Mouse (Mus musculus): Measurements from ENCODE around the gene Cux1. TPM values are rescaled to one million over a fixed set of nuclear protein-coding genes. Genes with fewer than 3 reads are reported as not detected.

Cux1 gene
- 100 to 1,000 TPM; 109 to 111 TPM for total RNA-seq (2021)
- long read RNA-seq, experiment 1, transcript Cux1-211 (23 exons, 2,831 nt): major isoform, 14 of 26 reads
- long read RNA-seq, experiment 1, partial matches to known transcripts: 4 of 26 reads
- long read RNA-seq, experiment 1, other reads (novel, unspliced or antisense): 4 of 26 reads
- long read RNA-seq, experiment 2, transcript Cux1-207 (23 exons, 2,821 nt): minor isoform, 13 of 86 reads
- long read RNA-seq, experiment 2, transcript Cux1-211 (23 exons, 2,831 nt): major isoform, 33 of 86 reads
- long read RNA-seq, experiment 2, partial matches to known transcripts: 17 of 86 reads
- long read RNA-seq, experiment 2, other reads (novel, unspliced or antisense): 23 of 86 reads

DNA sequence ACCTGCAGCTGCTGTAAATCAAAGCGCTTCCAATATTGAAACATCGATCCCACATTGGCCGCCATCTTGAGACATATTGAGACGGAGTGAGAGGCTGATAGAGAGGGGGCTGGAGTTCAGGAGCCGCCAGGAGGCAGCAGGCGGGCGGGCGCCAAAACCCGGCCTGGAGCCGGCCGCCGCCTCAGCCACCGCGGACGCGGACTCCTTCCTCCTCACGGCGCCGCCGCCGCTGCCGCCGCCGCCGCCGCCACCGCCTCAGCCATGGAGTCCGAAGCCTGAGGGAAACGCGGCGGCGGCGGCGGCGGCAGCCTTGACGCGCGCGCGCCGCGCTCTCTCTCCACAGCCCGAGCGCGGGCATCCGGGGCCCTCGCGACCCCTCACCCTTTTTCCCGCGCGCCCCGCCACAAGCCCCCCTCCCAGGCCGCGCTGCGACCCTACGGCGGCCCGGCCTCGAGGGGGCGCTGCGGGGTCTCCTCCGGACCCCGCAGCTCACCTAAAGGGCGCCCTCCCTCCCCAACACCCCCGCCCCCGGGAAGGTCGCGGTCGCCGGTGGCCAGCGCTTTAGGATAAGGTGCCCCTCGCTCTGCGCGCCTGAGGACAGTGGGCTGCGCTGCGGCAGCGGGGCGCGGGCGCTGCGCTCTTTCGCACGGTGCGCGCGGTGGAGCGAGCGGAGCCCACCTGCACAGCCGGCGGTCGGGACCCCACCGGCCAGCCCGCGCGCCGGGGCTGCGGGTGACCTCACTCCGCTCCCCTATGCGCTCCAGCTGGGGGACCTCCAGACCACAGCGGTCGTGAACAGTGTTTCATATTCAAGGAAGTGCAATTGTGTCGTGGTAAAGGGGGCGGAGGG is at the start of gene Cux1:
TSS of gene Cux1 (minus strand) at position 315 of the 850 bp plus-strand sequence.
- DNase-seq (ENCODE audit: low spot score in 2 of 2): peak; percentile 63 to 65

DNA sequence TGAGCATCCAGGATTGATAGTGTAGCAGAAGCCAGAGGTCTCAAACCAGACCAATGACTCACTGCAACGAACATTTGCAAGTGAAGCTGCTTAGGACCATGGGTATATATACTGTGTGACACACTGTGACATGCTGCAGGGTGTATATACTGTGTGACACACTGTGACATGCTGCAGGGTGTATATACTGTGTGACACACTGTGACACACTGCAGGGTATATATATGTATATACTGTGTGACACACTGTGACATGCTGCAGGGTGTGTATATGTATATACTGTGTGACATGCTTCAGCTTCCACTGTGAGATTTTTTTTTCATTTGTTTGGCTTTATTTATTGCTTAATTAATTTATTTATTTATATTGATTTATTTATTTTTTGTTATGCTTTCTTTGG is 45.1 kb upstream of the Cux1 start:
- DNase-seq (ENCODE audit: low spot score in 2 of 2): no peak

DNA sequence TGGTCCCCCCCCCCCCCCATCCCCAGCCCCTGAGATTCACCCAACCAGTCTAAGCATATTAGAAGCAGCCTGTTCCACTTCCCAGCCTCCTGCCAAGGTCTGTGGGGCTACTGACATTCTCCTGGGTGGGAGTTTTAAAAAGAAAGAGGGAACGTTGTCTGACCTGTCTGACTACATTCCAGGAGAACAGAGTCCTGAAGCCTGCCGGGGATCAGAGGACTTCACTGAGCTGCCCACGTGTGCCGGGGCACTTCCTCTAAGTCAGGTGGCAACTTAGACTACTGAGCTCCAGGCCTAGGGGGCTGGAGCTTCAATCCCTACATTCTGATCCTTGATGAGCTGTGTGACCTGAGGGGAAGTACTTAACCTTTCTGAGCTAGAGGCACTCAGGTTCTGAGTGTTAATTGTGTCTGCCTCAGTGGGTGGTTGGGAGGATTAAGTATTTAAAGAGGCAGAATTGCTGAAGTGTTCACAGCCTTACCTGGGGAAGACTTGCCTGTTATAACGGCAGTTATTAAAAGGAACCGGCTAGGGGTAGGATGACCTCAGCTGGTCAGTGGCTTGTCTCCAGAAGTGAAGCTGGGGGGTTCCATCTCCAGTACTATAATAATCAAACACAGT is 41.6 kb upstream of the Cux1 start:
- DNase-seq (ENCODE audit: low spot score in 2 of 2): no peak

DNA sequence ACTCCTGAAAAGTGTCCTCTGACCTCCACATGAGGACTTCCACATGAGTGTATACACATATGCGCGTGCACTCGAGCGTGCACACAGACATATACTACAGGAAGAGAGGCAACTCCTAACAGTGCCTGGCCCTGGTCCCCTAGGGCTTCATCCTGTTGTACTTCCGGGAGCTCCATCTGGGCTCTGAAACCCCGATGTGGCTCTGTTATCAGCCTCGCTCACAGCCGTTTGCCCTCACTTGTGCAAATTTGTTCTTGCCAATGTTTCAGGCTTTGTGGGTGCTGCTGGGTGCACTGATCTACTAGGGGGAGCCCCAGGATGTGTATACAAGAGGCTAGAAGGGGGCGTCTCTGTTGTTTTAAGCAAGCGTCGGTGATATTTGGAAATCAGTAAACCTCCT is 37.9 kb upstream of the Cux1 start:
- no peak for DNase-seq (ENCODE audit: low spot score in 2 of 2)

DNA sequence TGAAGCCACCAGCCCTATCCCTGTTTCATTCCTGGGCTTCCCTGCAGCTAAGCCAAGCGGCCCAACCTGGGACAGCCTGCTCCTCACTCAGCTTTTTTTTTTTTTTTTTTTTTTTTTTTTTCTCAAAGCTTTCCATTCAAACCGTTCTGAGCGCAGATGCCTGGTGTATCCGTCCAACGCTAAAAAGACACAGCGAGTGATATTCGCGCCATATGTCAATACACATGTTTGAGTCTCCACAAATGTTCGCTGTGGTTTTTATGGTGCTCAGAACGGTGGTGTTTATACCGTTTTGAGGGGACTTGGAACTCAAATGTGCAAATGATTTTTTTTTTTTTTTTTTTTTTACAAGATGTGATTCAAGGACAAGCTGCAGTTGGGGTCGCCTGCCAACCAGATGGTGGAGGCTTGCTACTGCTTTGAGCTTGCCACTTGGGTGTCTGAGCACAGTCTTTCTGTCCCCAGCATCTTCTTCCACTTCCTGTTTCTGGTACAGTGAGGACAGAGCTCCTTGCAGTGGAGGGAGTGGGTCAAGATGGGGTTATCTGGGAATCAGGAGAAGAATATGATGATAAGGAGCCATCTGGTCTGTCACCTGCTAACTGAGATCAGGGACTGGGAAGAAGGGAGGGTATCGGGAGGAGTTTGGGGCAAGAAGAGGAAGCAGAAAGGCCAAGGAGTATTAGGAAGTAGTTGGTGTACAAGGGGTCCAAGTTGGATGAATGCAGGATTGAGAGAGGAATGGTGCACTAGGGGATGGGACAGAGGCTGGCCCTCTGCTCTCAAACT is 36.1 kb upstream of the Cux1 start:
- no peak for DNase-seq (ENCODE audit: low spot score in 2 of 2)

DNA sequence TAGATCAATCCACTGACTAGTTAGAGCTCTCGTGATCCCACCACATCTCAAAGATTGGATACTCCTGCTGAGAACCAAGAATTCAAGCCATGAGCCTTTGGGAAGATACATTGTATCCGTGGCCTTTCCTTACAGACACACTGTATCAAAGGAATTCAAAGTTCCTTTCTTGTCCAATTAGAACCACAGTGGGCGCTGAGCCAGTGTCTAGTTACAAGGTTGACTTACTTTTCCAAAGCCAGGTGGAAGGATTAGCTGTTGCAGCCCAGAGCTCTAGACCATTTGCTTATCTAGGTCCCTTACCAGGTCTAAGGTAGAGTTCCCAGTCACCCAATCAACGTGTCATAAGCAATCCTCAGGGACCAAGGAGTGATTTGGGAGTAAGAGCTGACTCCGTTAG is 33.2 kb upstream of the Cux1 start:
- no peak for DNase-seq (ENCODE audit: low spot score in 2 of 2)

DNA sequence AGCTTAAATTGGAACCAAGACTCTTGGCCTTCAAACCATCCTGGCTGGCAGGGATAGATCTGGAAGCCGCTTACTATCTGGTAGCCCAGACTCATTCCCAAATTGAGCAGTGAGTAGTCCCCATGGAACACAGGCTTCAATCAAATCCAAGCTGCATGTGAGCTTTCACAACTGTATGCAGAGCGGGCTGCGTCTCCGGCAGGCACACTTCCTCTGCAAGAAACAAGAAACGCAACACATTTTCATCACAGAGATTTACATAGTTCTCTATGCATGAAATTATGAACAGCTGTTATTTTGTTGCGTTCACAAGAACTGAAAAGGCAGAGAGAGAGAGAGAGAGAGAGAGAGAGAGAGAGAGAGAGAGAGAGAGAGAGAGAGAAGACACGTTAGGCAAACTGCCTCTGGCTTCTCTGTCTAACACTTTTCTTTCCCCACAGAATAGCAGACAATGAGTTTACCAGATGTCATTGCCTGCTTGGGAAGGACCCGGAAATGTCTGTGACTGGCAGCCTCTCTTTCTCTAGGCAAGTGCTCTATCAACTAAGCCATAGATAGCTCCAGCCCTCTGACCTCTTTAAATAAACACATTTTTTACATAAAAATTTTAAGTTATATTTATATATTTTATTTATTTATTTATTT is 27.7 kb upstream of the Cux1 start:
- DNase-seq (ENCODE audit: low spot score in 2 of 2): no peak

DNA sequence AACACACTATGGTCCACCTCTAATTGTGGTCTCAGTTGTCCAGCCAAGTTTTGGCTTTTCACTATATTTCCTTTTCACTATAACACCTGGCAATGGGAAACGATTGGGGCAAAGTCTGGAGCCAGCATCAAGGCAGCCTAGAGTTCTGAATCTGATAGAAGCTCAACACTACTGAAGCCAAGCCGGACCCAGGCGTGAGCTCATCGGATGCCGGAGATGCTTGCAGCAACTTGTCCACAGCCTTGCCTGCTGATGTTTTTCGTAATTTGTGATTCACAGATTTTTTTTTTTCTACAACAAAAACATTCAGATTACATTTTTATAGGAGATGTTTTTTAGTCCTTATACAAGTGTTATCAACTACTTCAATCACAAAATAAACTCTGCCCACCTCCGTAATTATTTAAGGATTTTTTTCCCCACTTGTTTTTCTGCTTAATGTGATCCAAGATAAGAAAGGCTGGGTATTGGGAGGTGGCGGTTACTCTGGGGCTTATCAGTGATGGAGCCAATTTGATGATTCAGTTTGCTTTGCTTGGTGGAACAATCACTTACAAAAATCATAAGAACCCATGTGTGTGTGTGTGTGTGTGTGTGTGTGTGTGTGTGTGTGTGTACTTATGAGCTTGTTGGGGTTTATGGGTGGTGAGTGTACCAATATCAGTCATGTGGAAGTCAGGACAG is 24.7 kb upstream of the Cux1 start:
- DNase-seq (ENCODE audit: low spot score in 2 of 2): no peak

DNA sequence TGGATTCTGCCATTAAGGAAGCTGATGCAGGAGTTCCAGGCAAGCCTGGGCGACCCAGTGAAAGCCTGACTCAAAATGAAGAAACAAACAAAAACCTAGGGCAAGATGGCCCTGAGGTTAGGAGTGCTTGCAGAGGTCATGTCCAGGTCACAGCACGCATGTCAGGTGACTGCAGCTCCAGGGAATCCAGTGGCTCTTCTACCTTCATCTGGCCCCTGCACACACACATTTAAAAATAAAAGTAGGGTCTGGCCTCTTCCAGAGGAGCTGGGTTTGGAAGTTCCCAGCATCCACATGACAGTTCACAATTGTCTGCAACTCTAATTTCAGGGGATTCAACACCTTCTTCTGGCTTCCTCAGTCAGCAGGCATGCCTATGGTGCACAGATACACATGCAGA is 21.7 kb upstream of the Cux1 start:
- DNase-seq (ENCODE audit: low spot score in 2 of 2): no peak

DNA sequence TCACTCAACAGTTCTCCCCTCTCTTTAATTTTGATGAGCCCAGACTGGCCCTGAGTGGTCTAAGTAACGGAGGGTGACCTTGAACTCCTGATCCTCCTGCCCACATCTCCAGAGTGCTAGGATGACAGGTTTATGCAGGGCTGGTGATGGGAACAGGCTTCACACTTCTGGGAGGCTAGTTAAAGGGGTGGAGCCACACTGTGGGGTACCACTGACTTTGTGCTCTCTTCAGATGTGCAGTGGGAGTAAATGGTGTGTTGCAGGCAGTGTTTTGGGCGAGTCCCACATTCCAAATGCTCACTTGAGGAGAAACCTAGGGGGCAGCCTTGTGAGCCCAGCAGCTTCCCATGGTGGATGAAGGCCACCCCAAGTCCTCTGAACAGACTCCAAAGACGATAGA is 21.2 kb upstream of the Cux1 start:
- no peak for DNase-seq (ENCODE audit: low spot score in 2 of 2)

DNA sequence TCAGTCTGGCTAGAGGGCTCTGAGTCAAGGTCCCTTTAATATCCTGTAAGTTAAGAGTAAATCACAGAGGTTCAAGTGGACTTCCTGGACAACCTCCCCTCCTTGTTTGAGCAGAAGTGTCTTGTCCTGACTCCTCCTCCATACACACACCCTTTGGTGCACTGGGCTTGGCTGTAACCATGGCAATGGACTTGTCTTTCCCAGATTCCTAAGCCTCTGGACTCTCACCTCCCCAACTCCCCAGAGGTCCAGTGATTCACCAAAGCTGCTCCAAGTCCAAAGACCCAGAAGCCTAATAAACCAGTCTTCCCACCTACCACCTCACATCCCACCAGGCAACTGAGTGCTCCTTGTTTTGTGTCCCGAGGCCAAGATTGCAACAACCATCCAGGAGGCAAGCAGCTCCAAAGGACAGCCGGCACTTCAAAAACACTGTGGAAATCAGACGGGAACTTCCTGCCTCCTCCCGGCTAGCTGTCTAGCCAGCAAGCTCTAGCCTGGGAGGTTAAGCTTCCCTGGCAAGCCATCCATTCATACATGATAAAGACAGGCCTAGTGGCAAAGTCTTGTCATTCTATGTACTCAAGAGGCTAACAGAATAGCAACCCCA is 17.5 kb upstream of the Cux1 start:
- no peak for DNase-seq (ENCODE audit: low spot score in 2 of 2)

DNA sequence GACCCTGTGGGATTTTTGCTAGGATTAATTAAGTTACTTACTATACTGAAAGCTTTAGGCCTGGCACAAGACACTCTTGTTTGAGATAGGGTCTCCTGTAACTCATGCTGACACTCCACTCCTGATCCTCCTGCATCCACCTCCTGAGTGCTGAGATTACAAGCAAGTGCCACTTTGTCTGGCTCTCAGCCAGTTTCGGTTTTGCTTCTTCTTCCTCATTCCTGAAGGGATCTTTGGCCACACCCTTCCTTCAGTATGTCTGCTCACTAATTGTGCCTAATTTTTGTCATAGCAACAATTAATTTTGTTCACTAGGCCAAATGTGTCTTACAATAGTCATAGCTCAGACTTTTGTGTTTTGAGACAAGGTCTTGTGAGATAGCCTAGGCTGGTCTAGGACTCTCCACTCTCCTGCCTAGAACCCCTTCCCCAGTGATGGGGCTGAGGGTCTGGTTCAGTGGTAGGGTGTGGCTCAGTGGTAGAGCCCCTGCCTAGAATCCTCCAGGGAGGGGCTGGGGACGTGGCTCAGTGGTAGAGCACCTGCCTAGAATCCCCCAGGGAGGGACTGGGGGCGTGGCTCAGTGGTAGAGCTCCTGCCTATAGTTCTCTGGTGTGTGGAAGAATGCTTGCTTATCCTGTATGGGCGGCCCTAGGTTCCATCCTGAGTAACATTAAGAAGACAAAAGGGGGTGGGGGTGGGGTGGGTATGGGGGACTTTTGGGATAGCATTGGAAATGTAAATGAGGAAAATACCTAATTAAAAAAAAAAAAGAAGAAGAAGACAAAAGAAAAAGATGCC is 16.6 kb upstream of the Cux1 start:
- no peak for DNase-seq (ENCODE audit: low spot score in 2 of 2)

DNA sequence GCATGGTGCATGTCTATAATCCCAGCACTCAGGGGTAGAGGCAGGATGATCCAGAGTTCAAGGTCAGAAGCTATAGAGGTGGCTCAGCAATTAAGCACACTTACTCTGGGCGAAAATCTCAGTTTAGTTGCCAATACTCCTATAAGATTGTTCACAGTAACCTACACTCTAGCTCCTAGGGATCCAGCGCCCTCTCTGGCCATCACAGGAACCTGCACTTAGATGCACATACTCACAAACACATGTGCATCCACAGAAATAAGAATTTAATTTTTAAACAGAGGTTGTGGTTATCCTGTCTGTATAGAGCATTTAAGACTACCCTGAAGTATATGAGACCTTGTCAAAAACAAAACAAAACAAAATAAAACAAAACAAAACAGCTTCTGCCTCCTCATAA is 16.0 kb upstream of the Cux1 start:
- no peak for DNase-seq (ENCODE audit: low spot score in 2 of 2)

DNA sequence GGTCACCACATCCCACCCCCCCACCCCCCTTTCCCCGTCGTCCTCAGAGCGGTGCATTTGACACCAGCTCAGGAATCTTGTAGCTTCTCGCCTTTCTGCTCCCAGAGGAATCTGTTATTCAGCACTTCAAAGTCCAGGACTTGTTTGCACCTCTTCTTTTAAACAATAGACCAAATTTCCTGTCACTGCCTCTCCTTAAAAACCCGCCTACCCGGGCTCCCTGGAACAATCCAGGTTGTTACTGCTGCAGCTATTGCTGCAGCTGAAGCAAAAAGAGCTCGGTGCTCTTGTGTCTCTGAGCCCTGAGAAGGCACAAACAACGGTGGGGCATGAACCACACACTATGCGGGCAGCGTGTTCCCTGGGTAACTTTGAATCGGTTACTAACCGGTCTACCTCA is 14.9 kb upstream of the Cux1 start:
- no peak for DNase-seq (ENCODE audit: low spot score in 2 of 2)

DNA sequence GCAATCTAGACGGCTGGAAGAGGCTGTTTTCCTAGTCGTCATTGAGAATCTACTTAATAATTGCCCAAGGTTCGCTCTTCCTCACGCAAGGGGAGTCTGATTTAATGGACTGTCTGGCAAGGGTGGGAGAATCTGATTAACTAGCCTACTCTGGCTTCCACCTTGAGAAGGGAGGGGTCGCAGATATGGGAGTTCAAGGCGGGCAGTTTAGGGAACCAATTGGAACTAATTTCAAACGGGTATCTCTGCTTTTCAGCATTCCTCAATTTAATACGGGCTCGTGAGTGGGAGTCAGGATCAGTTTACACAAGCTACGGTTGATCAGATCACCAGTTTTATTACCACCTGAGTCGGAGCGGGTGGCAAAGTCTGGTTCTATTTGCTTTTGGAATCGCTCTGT is 14.3 kb upstream of the Cux1 start:
- no peak for DNase-seq (ENCODE audit: low spot score in 2 of 2)

DNA sequence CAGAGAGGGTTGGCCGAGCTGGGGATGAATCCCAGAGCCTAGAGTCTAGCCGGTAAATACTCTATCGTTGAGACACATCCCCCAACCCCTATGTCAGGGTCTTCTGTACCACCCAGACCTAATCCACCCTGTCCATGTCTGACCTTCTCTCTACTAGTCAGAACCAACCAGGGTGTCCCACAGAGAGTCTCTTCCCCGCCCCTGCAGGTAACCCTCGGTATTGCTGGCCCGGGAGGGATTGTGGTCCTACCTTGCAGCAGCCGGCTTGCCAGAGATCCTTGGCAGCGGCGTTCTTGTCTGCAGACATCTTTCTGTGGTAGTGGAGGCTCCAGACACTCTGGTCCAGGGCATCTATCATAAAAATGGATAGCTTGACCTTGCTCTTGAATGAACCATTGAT is 13.9 kb upstream of the Cux1 start:
- DNase-seq (ENCODE audit: low spot score in 2 of 2): peak in 1 of 2 experiments; percentile 12

DNA sequence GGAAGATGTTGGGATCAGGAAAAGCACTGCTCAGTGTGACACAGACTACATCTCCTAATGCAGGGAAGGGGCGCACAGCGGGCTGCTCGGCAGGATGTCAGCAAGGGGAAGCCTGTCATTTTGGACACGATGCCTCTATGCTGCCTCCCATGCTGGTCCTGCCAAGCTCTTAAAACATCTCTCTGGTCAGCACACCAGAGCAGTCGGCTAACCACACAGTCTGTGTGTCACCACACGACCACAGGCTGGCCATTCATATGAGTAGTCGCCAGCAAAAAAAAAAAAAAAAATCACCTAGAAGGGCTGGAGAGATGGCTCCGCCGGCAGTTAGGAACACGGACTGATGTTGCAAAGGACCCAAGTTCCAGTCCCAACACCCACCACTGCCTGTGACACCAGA is 10.9 kb upstream of the Cux1 start:
- DNase-seq (ENCODE audit: low spot score in 2 of 2): no peak

DNA sequence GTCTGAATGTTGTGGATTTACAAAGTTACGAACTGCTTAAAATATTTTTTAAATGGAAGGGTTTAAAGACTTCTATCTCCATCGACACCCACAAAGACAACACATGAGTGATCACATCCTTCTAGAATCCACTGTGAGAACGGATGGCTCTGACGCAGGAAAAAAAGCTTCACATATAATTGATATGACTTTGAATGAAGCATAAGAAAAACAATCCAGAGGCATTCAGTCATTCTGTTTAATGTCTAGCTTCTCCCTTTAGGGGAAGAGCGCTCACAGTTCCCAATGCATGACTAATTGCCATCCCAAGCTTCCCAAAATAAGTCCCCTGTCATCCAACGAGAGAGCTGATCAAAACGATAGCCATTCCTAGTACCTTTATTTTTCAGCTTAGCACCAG is 2.9 kb upstream of the Cux1 start:
- DNase-seq (ENCODE audit: low spot score in 2 of 2): no peak

DNA sequence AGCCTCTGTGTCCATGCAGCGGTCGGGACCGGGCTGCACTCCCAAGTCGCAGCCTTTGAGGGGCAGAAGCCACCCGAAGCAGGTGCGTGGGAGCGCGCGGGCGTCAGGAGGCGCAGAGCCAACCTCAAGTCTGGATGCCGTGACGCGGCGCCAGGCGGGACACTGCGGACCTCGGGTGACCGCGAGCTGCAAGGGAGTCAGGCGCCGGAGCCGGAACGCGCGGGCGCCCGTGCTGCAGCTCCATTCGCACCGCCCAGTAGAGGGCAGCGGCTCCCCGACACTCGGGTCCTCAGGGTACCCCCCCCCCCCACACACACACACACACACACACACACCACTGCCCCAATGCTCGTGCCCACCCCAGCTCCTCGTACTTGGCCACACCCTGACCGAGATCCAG is 1.5 kb upstream of the Cux1 start:
- DNase-seq (ENCODE audit: low spot score in 2 of 2): peak; percentile 47 to 54

Measured in adrenal gland, postnatal 4 days (tissue).